Comparison of ENCODE assay signal across 16 mouse cellular contexts in the genomic region with DNA sequence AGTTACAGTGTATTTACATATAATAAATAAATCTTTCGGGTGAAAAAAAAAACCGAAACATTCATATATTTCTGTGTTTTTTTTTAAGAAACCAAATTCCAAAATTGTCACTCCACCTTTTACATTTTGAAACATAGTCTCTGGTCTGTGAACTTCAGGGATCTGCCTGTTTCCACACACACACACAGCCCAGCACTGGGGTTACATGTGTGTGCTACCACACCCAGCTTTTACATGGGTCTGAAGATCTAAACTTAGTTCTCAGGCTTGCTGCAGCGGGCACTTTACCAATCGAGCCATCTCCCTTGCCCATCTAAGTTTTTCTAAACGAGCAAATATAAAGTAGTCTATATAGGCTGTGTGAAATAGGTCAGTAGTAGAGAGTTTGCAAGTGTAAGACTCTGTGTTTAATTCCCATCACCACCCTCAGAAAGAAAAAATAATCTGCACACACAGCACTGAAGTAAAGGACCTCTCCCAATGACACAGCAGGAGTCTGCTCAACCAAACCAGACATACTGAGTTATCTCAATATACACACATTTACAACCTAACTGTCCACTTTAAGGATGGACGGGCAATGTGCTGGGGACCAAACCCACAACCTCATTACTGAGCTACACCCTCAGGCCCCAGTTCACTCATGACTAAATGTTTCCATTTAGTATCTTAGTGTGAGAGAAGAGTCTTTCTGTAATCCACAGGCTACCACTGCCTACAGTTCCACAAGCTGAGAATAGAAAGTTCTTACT. TPM values are rescaled to one million over a fixed set of nuclear protein-coding genes. Genes with fewer than 3 reads are reported as not detected.
DNase-seq lines count a peak whose midpoint lies in the region; ATAC-seq and TF ChIP-seq lines count a peak whose summit lies in the region.
"Had no signal": no experiment of that assay in that cellular context is flagged by ENCODE, and none has a peak within 500 bp of the region (broad histone marks: within the 10 kb centered on the region; RNA-seq: fewer than 3 reads in every experiment).

No protein-coding gene starts in this region.

- H3K4me1 ChIP-seq in lung, embryonic 14.5 days (ENCODE audit: insufficient read depth) = peaks cover 13% of the 10 kb centered on the region
- peaks cover 32% of the 10 kb centered on the region for H3K4me1 ChIP-seq in liver, embryonic 11.5 days (replicated peaks; ENCODE audit: control insufficient read depth, insufficient read depth, low read length)
- peaks cover 15% of the 10 kb centered on the region for H3K4me1 ChIP-seq in lung, adult 2 months (ENCODE audit: control insufficient read depth, insufficient read depth, low read length)

- peak overlapping the region; percentile 13; the same call in 1 of the 2 replicates for H3K27ac ChIP-seq in lung, embryonic 14.5 days (ENCODE audit: low read depth)
- H3K27ac ChIP-seq in liver, embryonic 11.5 days (ENCODE audit: low read depth, low read length) = peak overlapping the region; percentile 94
- H3K27ac ChIP-seq: forebrain, embryonic 13.5 days; hindbrain, postnatal 0 days; limb, embryonic 13.5 days; macrophage had no signal

- no peaks in the 10 kb centered on the region for H3K9me3 ChIP-seq in lung, embryonic 14.5 days (ENCODE audit: low read depth, low read length)
- H3K9me3 ChIP-seq in liver, embryonic 11.5 days (ENCODE audit: control insufficient read depth, low read length) = no peaks in the 10 kb centered on the region
- H3K9me3 ChIP-seq: forebrain, embryonic 13.5 days; limb, embryonic 13.5 days had no signal

- H3K9ac ChIP-seq in lung, embryonic 14.5 days = no peak overlapping the region
- peak overlapping the region; percentile 28 for H3K9ac ChIP-seq in liver, embryonic 11.5 days (ENCODE audit: low read depth, low read length)
- H3K9ac ChIP-seq: forebrain, embryonic 13.5 days; limb, embryonic 13.5 days had no signal

- TF ChIP-seq POLR2A in myocyte (IDR thresholded peaks at IDR 0.05; ENCODE audit: insufficient read length, low read depth) = no peak
- no peak for TF ChIP-seq POLR2A in lung, adult 2 months (IDR thresholded peaks at IDR 0.05; ENCODE audit: borderline replicate concordance, extremely low read depth, low read depth, low read length)

- DNase-seq in lung, embryonic 14.5 days = no peak
- DNase-seq in lung, postnatal 10 days = no peak
- DNase-seq in c-Kit-positive CD71-positive TER-119-negative erythroid progenitor cells, embryonic 14.5 days (ENCODE audit: low read depth) = peak; percentile 65
- no peak for DNase-seq in liver, embryonic 11.5 days (ENCODE audit: low spot score)
- DNase-seq in lung, adult 2 months = no peak
- DNase-seq in layer of hippocampus, adult 11-12 months (ENCODE audit: low spot score) = no peak
- DNase-seq: adrenal gland, postnatal 25 days; cerebellum, adult 8-10 months; gastrocnemius, postnatal 10 days; kidney, postnatal 10 days; right cerebral cortex, postnatal 25 days had no signal

- no peak overlapping the region for H3ac ChIP-seq in myocyte (ENCODE audit: control insufficient read depth, insufficient read length)

- H3K27me3 ChIP-seq in lung, embryonic 14.5 days (ENCODE audit: insufficient read depth, low read length) = no peaks in the 10 kb centered on the region
- no peaks in the 10 kb centered on the region for H3K27me3 ChIP-seq in liver, embryonic 11.5 days (replicated peaks; ENCODE audit: control insufficient read depth, insufficient read depth, low read length)
- H3K27me3 ChIP-seq in myocyte (ENCODE audit: control insufficient read depth, insufficient read depth, insufficient read length) = no peaks in the 10 kb centered on the region
- H3K27me3 ChIP-seq: forebrain, embryonic 13.5 days; limb, embryonic 13.5 days had no signal

- no peak overlapping the region for H3K4me3 ChIP-seq in lung, embryonic 14.5 days (ENCODE audit: low read depth, low read length)
- H3K4me3 ChIP-seq in liver, embryonic 11.5 days (ENCODE audit: low read depth, low read length) = no peak overlapping the region
- H3K4me3 ChIP-seq in myocyte = no peak overlapping the region
- H3K4me3 ChIP-seq in lung, adult 2 months (replicated peaks; ENCODE audit: extremely low read depth, low read depth, low read length) = no peak overlapping the region
- H3K4me3 ChIP-seq: forebrain, embryonic 13.5 days; limb, embryonic 13.5 days had no signal

- H3K4me2 ChIP-seq in lung, embryonic 14.5 days = no peak overlapping the region
- peak overlapping the region; percentile 52 for H3K4me2 ChIP-seq in liver, embryonic 11.5 days
- H3K4me2 ChIP-seq in myocyte (ENCODE audit: low read depth) = peak overlapping the region; percentile 12
- H3K4me2 ChIP-seq: forebrain, embryonic 13.5 days; limb, embryonic 13.5 days had no signal

- ATAC-seq in lung, embryonic 14.5 days (ENCODE audit: insufficient read depth) = peak; percentile 18; the same call in 1 of the 2 replicates
- peak; percentile 94 for ATAC-seq in liver, embryonic 11.5 days (replicated peaks; ENCODE audit: low FRiP score)
- ATAC-seq: forebrain, embryonic 13.5 days; hindbrain, postnatal 0 days had no signal

- H3K79me2 ChIP-seq in myocyte (ENCODE audit: control insufficient read depth, insufficient read depth) = peaks cover 27% of the 10 kb centered on the region

- TF ChIP-seq CTCF in lung, embryonic 14.5 days (IDR thresholded peaks at IDR 0.05; ENCODE audit: low read depth) = no peak
- no peak for TF ChIP-seq CTCF in lung, adult 2 months (IDR thresholded peaks at IDR 0.05; ENCODE audit: insufficient read depth, low read length)

- 83% methylated on average over 6 of the region's 6 CpGs for WGBS in lung, embryonic 14.5 days
- WGBS in liver, embryonic 11.5 days = 68% methylated on average over 6 of the region's 6 CpGs
- 86% methylated on average over 6 of the region's 6 CpGs for WGBS in lung, adult 2 months

- peaks cover 17% of the 10 kb centered on the region for H3K36me3 ChIP-seq in lung, embryonic 14.5 days (ENCODE audit: insufficient read depth)
- peaks cover 6% of the 10 kb centered on the region; the same call in 1 of the 2 replicates for H3K36me3 ChIP-seq in liver, embryonic 11.5 days (ENCODE audit: control insufficient read depth, insufficient read depth, low read length)
- H3K36me3 ChIP-seq in myocyte (ENCODE audit: control insufficient read depth, insufficient read depth) = peaks cover 6% of the 10 kb centered on the region

TF ChIP-seq in myocyte, 11 proteins besides CTCF, POLR2A, EP300 and RAD21:
- no peak for TF ChIP-seq CEBPB (IDR thresholded peaks at IDR 0.05; ENCODE audit: insufficient read depth, poor library complexity, severe bottlenecking)
- no peak for TF ChIP-seq REST (IDR thresholded peaks at IDR 0.05; ENCODE audit: insufficient read depth, insufficient read length)
- no peak for TF ChIP-seq MYOG (IDR thresholded peaks at IDR 0.05; ENCODE audit: control insufficient read depth in 1 of 3, insufficient read depth in 1 of 3, insufficient read length in 2 of 3, low read depth in 2 of 3)
- TF ChIP-seq TCF3 (IDR thresholded peaks at IDR 0.05; ENCODE audit: insufficient read length, low read depth) = no peak
- no peak for TF ChIP-seq SRF (IDR thresholded peaks at IDR 0.05; ENCODE audit: control insufficient read depth, insufficient read length, low read depth)
- no peak for TF ChIP-seq E2F4 (IDR thresholded peaks at IDR 0.05; ENCODE audit: insufficient read depth)
- TF ChIP-seq POLR2AphosphoS2 (IDR thresholded peaks at IDR 0.05; ENCODE audit: insufficient read length, low read depth) = no peak
- no peak for TF ChIP-seq MAX (IDR thresholded peaks at IDR 0.05; ENCODE audit: low read depth)
- TF ChIP-seq MYOD1 (IDR thresholded peaks at IDR 0.05; ENCODE audit: control insufficient read depth in 1 of 3, insufficient read length in 2 of 3, low read depth in 2 of 3) = no peak
- no peak for TF ChIP-seq USF1 (IDR thresholded peaks at IDR 0.05; ENCODE audit: low read depth)
- TF ChIP-seq TCF12 (IDR thresholded peaks at IDR 0.05; ENCODE audit: insufficient read depth, poor library complexity, severe bottlenecking) = no peak

RNA-seq across cellular contexts. Expression of a gene that starts 25.8 kb away (rescaled TPM):
- polyA plus RNA-seq in lung, embryonic 14.5 days (2014; fragmentation: Nextera tagmentation; extraction: Ambion mirVana) = 12.2 and 13.8 TPM in 2 replicates
- 20.2 and 22.0 TPM in 2 replicates for polyA plus RNA-seq in liver, embryonic 11.5 days (2014; fragmentation: Nextera tagmentation; extraction: Ambion mirVana)
- 15.6 TPM for polyA plus RNA-seq in myocyte (2012; fragmentation: generic; extraction: Trizol)
- 25.8 and 28.5 TPM in 2 replicates for polyA plus RNA-seq in lung, adult 2 months (2012; rRNA removed)

RNA-seq across cellular contexts. Expression of a gene that starts 26.2 kb away (rescaled TPM):
- polyA plus RNA-seq in lung, embryonic 14.5 days (2014; fragmentation: Nextera tagmentation; extraction: Ambion mirVana) = 0.09 and 0.11 TPM in 2 replicates
- 0.12 TPM in 1 of 2 replicates, not detected in the other for polyA plus RNA-seq in liver, embryonic 11.5 days (2014; fragmentation: Nextera tagmentation; extraction: Ambion mirVana)
- polyA plus RNA-seq in myocyte (2012; fragmentation: generic; extraction: Trizol) = 0.10 TPM
- 1.0 and 2.2 TPM in 2 replicates for polyA plus RNA-seq in lung, adult 2 months (2012; rRNA removed)
- polyA plus RNA-seq: macrophage had no signal

RNA-seq across cellular contexts. Expression of a gene that starts 42.9 kb away (rescaled TPM):
- 21.2 and 22.6 TPM in 2 replicates for polyA plus RNA-seq in lung, embryonic 14.5 days (2014; fragmentation: Nextera tagmentation; extraction: Ambion mirVana)
- polyA plus RNA-seq in liver, embryonic 11.5 days (2014; fragmentation: Nextera tagmentation; extraction: Ambion mirVana) = 9.0 and 10.7 TPM in 2 replicates
- polyA plus RNA-seq in myocyte (2012; fragmentation: generic; extraction: Trizol) = 5.0 TPM
- 12.2 and 14.8 TPM in 2 replicates for polyA plus RNA-seq in lung, adult 2 months (2012; rRNA removed)

RNA-seq across cellular contexts. Expression of a gene that starts 51.7 kb away (rescaled TPM):
- 41.4 and 46.2 TPM in 2 replicates for polyA plus RNA-seq in lung, embryonic 14.5 days (2014; fragmentation: Nextera tagmentation; extraction: Ambion mirVana)
- polyA plus RNA-seq in liver, embryonic 11.5 days (2014; fragmentation: Nextera tagmentation; extraction: Ambion mirVana) = 37.0 and 37.5 TPM in 2 replicates
- polyA plus RNA-seq in myocyte (2012; fragmentation: generic; extraction: Trizol) = 20.4 TPM
- 12.0 and 17.4 TPM in 2 replicates for polyA plus RNA-seq in lung, adult 2 months (2012; rRNA removed)

RNA-seq across cellular contexts. Expression of a gene that starts 53.6 kb away (rescaled TPM):
- 62.7 and 70.7 TPM in 2 replicates for polyA plus RNA-seq in lung, embryonic 14.5 days (2014; fragmentation: Nextera tagmentation; extraction: Ambion mirVana)
- 62.0 and 66.5 TPM in 2 replicates for polyA plus RNA-seq in liver, embryonic 11.5 days (2014; fragmentation: Nextera tagmentation; extraction: Ambion mirVana)
- 49.0 TPM for polyA plus RNA-seq in myocyte (2012; fragmentation: generic; extraction: Trizol)
- 54.9 and 60.8 TPM in 2 replicates for polyA plus RNA-seq in lung, adult 2 months (2012; rRNA removed)
